Mouse (Mus musculus) sigmoid colon, adult 10 weeks (tissue): ENCODE data around the gene Ccdc65. TPM values are rescaled to one million over a fixed set of nuclear protein-coding genes. Genes with fewer than 3 reads are reported as not detected.

Source experiments
- polyA plus RNA-seq: library from polyadenylated mRNA; stranded (reverse); fragments of 350-450 nt; fragmentation: Illumina TruSeq; extraction: RNeasy Lipid Tissue Mini Kit (QIAGEN cat#74804); gene quantifications from one replicate; pipeline ENCODE4 v1.2.3, GENCODE M21; 2014; ENCODE audit warnings: low read depth, low replicate concordance

Gene Ccdc65
- 0.32 TPM for polyA plus RNA-seq

GRCm38 (mm10) chr15:98707766-98708372, at the start of gene Ccdc65:
Gene Ccdc65, plus strand, starts transcription at chr15:98708207.

DNA sequence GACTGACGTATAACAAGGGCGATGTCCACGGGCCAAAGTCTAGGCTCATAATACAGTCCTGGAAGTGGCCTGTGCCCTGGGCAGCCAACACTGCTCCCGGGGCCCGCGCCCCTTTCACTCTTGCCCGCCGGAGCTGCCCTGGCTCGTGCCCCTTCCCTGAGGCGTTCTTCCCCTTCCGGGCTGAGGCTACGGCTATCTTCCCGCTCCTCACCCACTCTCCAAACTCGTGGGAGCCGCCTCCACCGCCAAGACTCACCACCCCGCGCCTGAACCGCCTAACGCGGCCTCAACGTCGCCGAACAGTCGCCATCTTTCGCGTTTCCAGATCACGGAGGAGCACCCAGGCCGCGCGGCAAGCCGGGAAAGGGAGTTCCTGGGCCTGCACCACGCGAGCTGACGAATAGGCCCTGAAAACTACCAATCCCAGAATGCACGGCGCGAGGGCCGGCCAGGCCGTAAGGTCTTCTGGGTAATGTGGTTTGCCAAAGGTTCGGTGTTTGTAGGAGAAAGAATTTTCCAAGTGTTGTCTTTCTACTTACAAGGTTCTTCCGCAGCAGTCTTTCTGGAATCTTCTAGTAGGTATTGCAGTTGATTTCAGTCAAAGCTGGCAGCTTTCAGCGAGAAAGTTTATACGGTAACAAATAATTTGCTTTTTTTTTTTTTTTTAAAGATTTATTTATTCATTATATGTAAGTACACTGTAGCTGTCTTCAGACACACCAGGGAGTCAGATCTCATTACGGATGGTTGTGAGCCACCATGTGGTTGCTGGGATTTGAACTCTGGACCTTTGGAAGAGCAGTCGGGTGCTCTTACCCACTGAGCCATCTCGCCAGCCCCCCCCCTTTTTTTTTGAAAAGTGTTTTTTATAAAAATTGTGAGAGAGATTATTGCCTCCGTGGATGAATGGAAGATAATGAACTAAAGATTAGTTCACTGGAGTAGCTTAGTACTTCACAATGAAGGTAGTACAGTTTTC, 45.2 kb upstream of the Ccdc65 start, which contains the start of gene Ddx23:
Ddx23 (minus strand) TSS at position 328 of the 979 bp plus-strand sequence.

DNA sequence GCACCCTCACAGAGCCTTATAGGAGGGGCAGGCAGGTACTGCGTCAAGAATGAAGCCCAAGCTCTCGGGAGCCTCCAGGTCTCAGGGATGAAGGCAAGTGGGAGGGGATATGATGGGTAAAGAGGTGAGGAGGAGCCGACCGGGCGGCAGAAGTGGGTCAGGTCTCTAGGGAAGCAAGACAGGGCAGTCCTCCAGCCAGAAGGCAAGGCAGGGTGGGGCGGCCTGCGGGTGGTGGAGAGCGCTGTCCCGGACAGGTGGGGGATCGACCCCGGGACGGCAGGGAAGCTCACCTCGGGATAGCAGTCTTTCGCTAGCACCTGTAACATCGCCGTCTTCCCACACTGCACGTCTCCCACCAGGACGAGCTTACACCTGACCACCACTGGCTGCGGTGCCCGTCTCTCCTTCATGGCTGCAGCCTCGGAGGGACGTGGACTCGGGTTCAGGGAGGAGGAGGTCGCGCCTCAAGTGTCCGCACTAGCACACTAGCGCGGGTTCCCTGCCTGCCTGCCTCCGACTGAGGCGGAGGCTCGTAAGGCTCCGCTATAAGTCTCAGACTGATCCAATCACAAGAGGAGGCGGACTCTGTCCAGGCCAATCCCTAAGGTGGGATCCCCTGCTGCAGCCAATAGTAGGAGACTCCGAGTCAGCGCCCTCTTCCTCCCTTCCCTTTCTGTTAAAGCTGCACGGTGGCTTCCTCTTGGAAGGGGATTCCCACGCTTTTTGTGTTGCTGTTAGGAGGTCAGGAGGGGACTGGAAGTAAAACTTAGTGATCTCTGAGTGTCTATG, 30.9 kb upstream of the Ccdc65 start, which contains the start of gene Rnd1:
Rnd1 (minus strand) TSS at position 522 of the 789 bp plus-strand sequence.

DNA sequence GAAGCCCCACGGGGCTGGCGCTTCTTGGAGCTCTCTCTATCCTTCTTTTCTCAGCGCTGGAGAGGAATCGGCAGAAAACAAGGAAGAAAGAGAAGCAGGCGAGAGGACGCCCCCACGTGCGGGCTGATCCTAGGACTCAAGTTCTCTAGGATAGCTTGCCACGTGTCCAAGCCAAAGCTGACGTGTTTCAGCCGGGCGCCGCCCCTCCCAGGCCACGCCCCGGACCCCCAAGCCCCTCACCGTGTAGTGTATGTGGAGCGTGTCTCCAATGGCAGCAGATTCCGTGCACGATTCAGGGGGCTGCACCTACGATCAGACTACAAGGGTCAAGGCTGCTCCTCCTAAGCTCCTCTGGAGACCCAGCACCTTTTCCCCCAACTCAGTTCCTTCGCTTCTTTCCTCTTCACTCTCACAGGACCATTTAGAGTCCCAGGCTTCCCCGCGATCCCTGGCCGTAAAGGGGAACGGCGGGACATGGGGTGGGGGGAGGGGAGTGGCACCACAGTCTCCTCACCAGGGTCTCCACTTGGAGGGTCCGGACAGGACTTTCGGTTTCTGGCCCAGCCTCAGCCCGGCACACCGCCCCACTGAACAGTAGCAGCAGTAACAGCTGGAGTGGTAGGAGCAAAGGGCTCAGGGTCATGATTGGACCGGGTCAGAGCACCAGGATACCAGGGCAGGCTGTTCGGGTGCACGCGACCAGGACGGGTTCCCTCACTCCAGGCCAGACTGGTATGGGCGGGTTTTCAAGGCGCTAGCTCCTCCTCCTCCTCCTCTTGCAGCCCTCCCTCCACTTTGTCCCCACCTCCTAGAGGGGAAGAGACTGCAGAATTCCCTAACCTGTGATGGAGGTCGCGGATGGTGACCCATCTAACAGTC, 19.7 kb downstream of the Ccdc65 start, which contains the start of gene Fkbp11:
Fkbp11 (minus strand) TSS at position 756 of the 879 bp plus-strand sequence.

GRCm38 (mm10) chr15:98762670-98763529, 54.9 kb downstream of the Ccdc65 start, which contains the start of gene Arf3:
Gene Arf3, minus strand, starts transcription at chr15:98763214.

Other genes with a start within 250 kb of the Ccdc65 start
- gene OR5BS1P, start 238.3 kb upstream of the Ccdc65 start, polyA plus RNA-seq, result not detected
- gene Lalba, start 225.5 kb upstream of the Ccdc65 start, polyA plus RNA-seq, result not detected
- not detected for gene Olfr279, start 215.8 kb upstream of the Ccdc65 start, polyA plus RNA-seq
- gene Kansl2, start 173.9 kb upstream of the Ccdc65 start, polyA plus RNA-seq, result 36.2 TPM
- 66.8 TPM for gene Ccnt1, start 137.3 kb upstream of the Ccdc65 start, polyA plus RNA-seq
- gene 4930415O20Rik, start 137.2 kb upstream of the Ccdc65 start, polyA plus RNA-seq, result 2.1 TPM
- 16.8 TPM for gene Adcy6, start 98.1 kb upstream of the Ccdc65 start, polyA plus RNA-seq
- 0.63 TPM for gene Cacnb3, start 77.4 kb upstream of the Ccdc65 start, polyA plus RNA-seq
- 3.5 TPM for gene Ddx23, start 45.3 kb upstream of the Ccdc65 start, polyA plus RNA-seq
- gene Rnd1, start 30.7 kb upstream of the Ccdc65 start, polyA plus RNA-seq, result not detected
- gene Fkbp11, start 20.0 kb downstream of the Ccdc65 start, polyA plus RNA-seq, result not detected
- gene Arf3, start 55.0 kb downstream of the Ccdc65 start, polyA plus RNA-seq, result 42.4 TPM
- 0.57 TPM for gene Wnt10b, start 69.9 kb downstream of the Ccdc65 start, polyA plus RNA-seq
- not detected for gene Wnt1, start 81.7 kb downstream of the Ccdc65 start, polyA plus RNA-seq
- not detected for gene Ddn, start 101.3 kb downstream of the Ccdc65 start, polyA plus RNA-seq
- 39.9 TPM for gene Prkag1, start 123.3 kb downstream of the Ccdc65 start, polyA plus RNA-seq
- 2.9 TPM for gene Kmt2d, start 163.0 kb downstream of the Ccdc65 start, polyA plus RNA-seq
- gene Rhebl1, start 186.3 kb downstream of the Ccdc65 start, polyA plus RNA-seq, result 3.2 TPM
- 0.19 TPM for gene Dhh, start 190.3 kb downstream of the Ccdc65 start, polyA plus RNA-seq
- 9.9 TPM for gene Lmbr1l, start 210.0 kb downstream of the Ccdc65 start, polyA plus RNA-seq
- 21.1 TPM for gene Tuba1b, start 226.4 kb downstream of the Ccdc65 start, polyA plus RNA-seq
- not detected for gene Gm49450, start 245.3 kb downstream of the Ccdc65 start, polyA plus RNA-seq
- gene Tuba1a, start 245.5 kb downstream of the Ccdc65 start, polyA plus RNA-seq, result 41.6 TPM